Mouse (Mus musculus) lung, postnatal 0 days (tissue): ENCODE data around the gene Syt6. TPM values are rescaled to one million over a fixed set of nuclear protein-coding genes. Genes with fewer than 3 reads are reported as not detected.
A peak's percentile ranks its signal among the peaks of the same experiment; 100 is the strongest.

Source experiments
- ATAC-seq: fragments of 200-750 bp; cut with Nextera tagmentation; 2 replicates; pipeline ENCODE4 v1.8.0; 2017; ENCODE audit warnings: moderate library complexity
- DNase-seq: peaks from one replicate; pipeline ENCODE4 v3.0.0-alpha.2; 2016; ENCODE audit warnings: low spot score
- H3K27ac ChIP-seq: fragments of 300-500 bp; sonication (generic); 2 replicates; pipeline ENCODE4 v1.5.1; 2014; ENCODE audit warnings: antibody characterized with exemption, mild to moderate bottlenecking, low read length, mixed read lengths
- H3K27me3 ChIP-seq: fragments of 300-500 bp; sonication (generic); replicated peaks from 2 replicates; pipeline ENCODE4 v1.6.1; 2014; ENCODE audit warnings: low read length, mixed read lengths; ENCODE audit not compliant: insufficient read depth
- H3K36me3 ChIP-seq: fragments of 300-500 bp; sonication (generic); 2 replicates; pipeline ENCODE4 v1.6.1; 2014; ENCODE audit warnings: low read length, mixed read lengths; ENCODE audit not compliant: insufficient read depth
- H3K4me1 ChIP-seq: fragments of 300-500 bp; sonication (generic); 2 replicates; pipeline ENCODE4 v1.6.1; 2014; ENCODE audit warnings: antibody characterized with exemption, low read depth, low read length, mixed read lengths; ENCODE audit not compliant: insufficient read depth
- H3K4me2 ChIP-seq: fragments of 300-500 bp; sonication (generic); replicated peaks from 2 replicates; pipeline ENCODE4 v1.6.1; 2014; ENCODE audit warnings: low read depth, mild to moderate bottlenecking, low read length, moderate library complexity, mixed read lengths
- H3K4me3 ChIP-seq: fragments of 300-500 bp; sonication (generic); 2 replicates; pipeline ENCODE4 v1.5.1; 2014; ENCODE audit warnings: low read depth, low read length
- H3K9ac ChIP-seq: fragments of 300-500 bp; sonication (generic); replicated peaks from 2 replicates; pipeline ENCODE4 v1.6.1; 2014; ENCODE audit warnings: low read depth, mild to moderate bottlenecking
- H3K9me3 ChIP-seq: fragments of 300-500 bp; sonication (generic); 2 replicates; pipeline ENCODE4 v1.6.1; 2016; ENCODE audit warnings: low read length, mixed read lengths
- CTCF ChIP-seq: IDR thresholded peaks from 2 replicates; pipeline ENCODE4 v1.5.1; 2016; ENCODE audit warnings: antibody characterized with exemption, mild to moderate bottlenecking
- EP300 ChIP-seq: IDR thresholded peaks from 2 replicates; pipeline ENCODE4 v1.6.1; 2016; ENCODE audit warnings: antibody characterized with exemption, mild to moderate bottlenecking, control low read depth
- WGBS: fragments of 180-500 bp; shearing (Covaris S2); extraction: QIAGEN DNeasy Blood & Tissue Kit; methylation state at CpG from one replicate; pipeline ENCODE4 v1.1.7; 2014; 5-methylcytosine and 5-hydroxymethylcytosine counted together
- polyA plus RNA-seq: library from polyadenylated mRNA; unstranded; fragments of >200 nt; fragmentation: Nextera tagmentation; extraction: Ambion mirVana; gene quantifications from 2 replicates; pipeline ENCODE4 v1.2.1, GENCODE M21; 2015

Gene Syt6
- polyA plus RNA-seq, 1 experiment from 2014 or later = 2.3 TPM

- Histone ChIP-seq H3K27me3 (no peaks in the 10 kb centered on the region), H3K4me3 (no peak overlapping the region), H3K4me2 (no peak overlapping the region), H3K4me1 (no peaks in the 10 kb centered on the region), H3K36me3 (no peaks in the 10 kb centered on the region), H3K9me3 (no peaks in the 10 kb centered on the region), H3K27ac (no peak overlapping the region), H3K9ac (no peak overlapping the region)
- DNase-seq (no peak), ATAC-seq (peak; percentile 51)
- WGBS = 48% methylated on average over 11 of the region's 11 CpGs
- TF ChIP-seq CTCF = no peak
- no peak for TF ChIP-seq EP300
These were observed 45.1 kb downstream of the Syt6 start for GRCm38 (mm10) chr3:103620101-103620500.

GRCm38 (mm10) chr3:103623893-103624470 is 49.0 kb downstream of the Syt6 start:
- H3K36me3 ChIP-seq = no peaks in the 10 kb centered on the region
- DNase-seq (no peak), ATAC-seq (no peak)
- no peak overlapping the region for H3K4me2 ChIP-seq
- TF ChIP-seq EP300 (no peak), CTCF (no peak)
- H3K9ac ChIP-seq = no peak overlapping the region
- no peaks in the 10 kb centered on the region for H3K4me1 ChIP-seq
- WGBS = 83% methylated on average over 10 of the region's 10 CpGs
- no peaks in the 10 kb centered on the region for H3K9me3 ChIP-seq
- no peak overlapping the region for H3K4me3 ChIP-seq
- H3K27me3 ChIP-seq = no peaks in the 10 kb centered on the region
- no peak overlapping the region for H3K27ac ChIP-seq

- peak; percentile 82 for ATAC-seq
- Histone ChIP-seq H3K4me1 (no peaks in the 10 kb centered on the region), H3K4me2 (no peak overlapping the region), H3K4me3 (no peak overlapping the region), H3K9ac (no peak overlapping the region), H3K36me3 (no peaks in the 10 kb centered on the region), H3K9me3 (no peaks in the 10 kb centered on the region), H3K27ac (no peak overlapping the region), H3K27me3 (no peaks in the 10 kb centered on the region)
- DNase-seq = peak; percentile 54
- TF ChIP-seq CTCF (no peak), EP300 (peak; percentile 34; the same call in 1 of the 2 replicates)
- 35% methylated on average over 5 of the region's 5 CpGs for WGBS
These were observed 49.6 kb downstream of the Syt6 start for GRCm38 (mm10) chr3:103624591-103625051.

- no peak overlapping the region for H3K4me3 ChIP-seq
- no peaks in the 10 kb centered on the region for H3K4me1 ChIP-seq
- TF ChIP-seq CTCF (no peak), EP300 (no peak)
- H3K27ac ChIP-seq = no peak overlapping the region
- no peaks in the 10 kb centered on the region for H3K36me3 ChIP-seq
- H3K4me2 ChIP-seq = no peak overlapping the region
- H3K9ac ChIP-seq = no peak overlapping the region
- no peaks in the 10 kb centered on the region for H3K27me3 ChIP-seq
- H3K9me3 ChIP-seq = no peaks in the 10 kb centered on the region
- WGBS = 83% methylated on average over 13 of the region's 13 CpGs
- DNase-seq = no peak
- no peak for ATAC-seq
These were observed 50.1 kb downstream of the Syt6 start for GRCm38 (mm10) chr3:103625169-103625568.

DNA sequence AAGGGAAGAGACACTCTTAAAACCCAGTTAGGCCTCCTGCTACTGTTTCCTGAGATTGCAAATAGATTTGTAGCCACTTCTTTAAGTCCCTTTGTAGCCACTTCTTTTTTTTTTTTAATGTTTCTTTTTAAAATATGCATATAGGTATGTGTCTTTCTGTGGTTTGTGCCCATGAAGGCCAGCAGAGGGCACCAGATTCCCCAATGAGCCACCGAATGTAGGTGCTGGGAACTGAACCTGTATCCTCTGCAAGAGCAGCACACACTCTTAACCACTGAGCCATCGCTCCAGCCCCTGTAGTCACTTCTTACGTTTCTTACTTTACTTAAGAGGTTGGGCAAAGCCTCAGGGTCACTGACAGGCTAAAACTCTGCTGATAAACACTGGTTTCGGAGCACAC is 51.5 kb downstream of the Syt6 start:
- no peak for ATAC-seq
- no peaks in the 10 kb centered on the region for H3K4me1 ChIP-seq
- 89% methylated on average over 4 of the region's 4 CpGs for WGBS

DNA sequence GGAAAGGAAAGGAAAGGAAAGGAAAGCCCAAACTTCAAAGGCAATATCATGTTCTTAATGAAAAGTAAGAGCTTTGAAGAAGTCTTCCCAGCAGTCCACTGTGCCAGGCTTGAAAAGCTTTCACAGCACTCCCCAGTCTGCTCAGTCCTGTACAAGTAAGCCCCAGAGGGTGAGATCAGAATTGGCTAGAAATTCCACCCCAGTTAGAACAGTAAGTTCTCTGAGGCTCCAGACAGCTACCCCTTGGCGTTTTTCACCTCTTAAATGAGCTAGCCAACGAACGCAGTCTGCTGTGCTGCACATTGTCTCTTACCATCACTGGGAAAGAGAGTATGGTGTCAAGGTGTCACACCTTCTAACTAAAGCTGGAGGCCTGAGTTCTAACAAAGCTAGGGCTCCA is 52.6 kb downstream of the Syt6 start:
- 82% methylated on average over 3 of the region's 3 CpGs for WGBS
- Histone ChIP-seq H3K4me2 (no peak overlapping the region), H3K4me3 (no peak overlapping the region), H3K9ac (no peak overlapping the region), H3K9me3 (no peaks in the 10 kb centered on the region), H3K4me1 (no peaks in the 10 kb centered on the region), H3K27me3 (no peaks in the 10 kb centered on the region), H3K27ac (no peak overlapping the region), H3K36me3 (no peaks in the 10 kb centered on the region)
- no peak for DNase-seq
- ATAC-seq = no peak
- no peak for TF ChIP-seq EP300
- no peak for TF ChIP-seq CTCF

More for the DNA sequence above, 51.5 kb downstream of the Syt6 start:
- Histone ChIP-seq H3K9me3 (no peaks in the 10 kb centered on the region), H3K36me3 (no peaks in the 10 kb centered on the region), H3K4me2 (no peak overlapping the region), H3K27ac (no peak overlapping the region), H3K9ac (no peak overlapping the region), H3K4me3 (no peak overlapping the region), H3K27me3 (no peaks in the 10 kb centered on the region)
- no peak; the same call in 1 of the 2 replicates for TF ChIP-seq CTCF
- TF ChIP-seq EP300 = no peak
- no peak for DNase-seq

DNA sequence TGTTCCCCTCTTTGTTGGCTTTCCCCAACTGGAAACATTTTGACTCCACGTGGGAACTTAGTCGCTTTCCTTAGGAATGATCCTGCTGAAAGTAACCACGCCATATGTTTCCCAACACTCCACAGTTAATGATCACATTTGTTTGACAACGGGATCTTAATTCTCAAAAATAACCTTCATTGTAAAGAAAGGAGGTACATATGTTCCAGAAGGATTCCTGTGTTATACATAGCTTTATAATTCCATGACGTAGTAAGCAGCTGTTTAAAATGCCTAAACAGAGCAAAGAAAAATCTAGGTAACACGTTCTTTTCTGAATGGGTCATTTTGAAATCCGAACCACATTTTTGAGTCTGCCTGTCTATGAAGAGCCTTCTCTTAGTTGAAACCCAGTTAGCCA is 58.1 kb downstream of the Syt6 start:
- ATAC-seq (peak; percentile 65), DNase-seq (peak; percentile 72)
- H3K4me1 ChIP-seq = no peaks in the 10 kb centered on the region
- no peak overlapping the region for H3K4me2 ChIP-seq
- no peaks in the 10 kb centered on the region for H3K9me3 ChIP-seq
- no peaks in the 10 kb centered on the region for H3K36me3 ChIP-seq
- TF ChIP-seq EP300 (no peak), CTCF (no peak)
- no peak overlapping the region for H3K9ac ChIP-seq
- H3K4me3 ChIP-seq = no peak overlapping the region
- no peak overlapping the region for H3K27ac ChIP-seq
- H3K27me3 ChIP-seq = no peaks in the 10 kb centered on the region
- 51% methylated on average over 7 of the region's 7 CpGs for WGBS
